Mouse (Mus musculus) CH12.LX (cell line): ENCODE measurements around the gene Stx8. TPM values are rescaled to one million over a fixed set of nuclear protein-coding genes. Genes with fewer than 3 reads are reported as not detected.

Experiments
- DNase-seq: peaks from one replicate; pipeline ENCODE4 v3.0.0-alpha.2; 2013; ENCODE audit errors: extremely low read depth
- H3K27ac ChIP-seq: 2 replicates; pipeline ENCODE4 v1.5.1; 2012; ENCODE audit warnings: low read depth, mild to moderate bottlenecking, control low read depth, moderate library complexity; ENCODE audit not compliant: insufficient read depth
- H3K27me3 ChIP-seq: replicated peaks from 2 replicates; pipeline ENCODE3; 2012; ENCODE audit warnings: inconsistent platforms
- H3K36me3 ChIP-seq, 2 experiments: replicated peaks in 1 of 2; 2 replicates each; pipeline versions ENCODE3 to v1.6.1; 2012; ENCODE audit warnings: inconsistent platforms in 1 of 2, low read length in 1 of 2, mild to moderate bottlenecking in 1 of 2, mixed read lengths in 1 of 2, moderate library complexity in 1 of 2; ENCODE audit not compliant: control insufficient read depth in 1 of 2, insufficient read depth in 1 of 2
- H3K4me1 ChIP-seq, 2 experiments: 2 replicates each; pipeline ENCODE4 v1.6.1; 2012; ENCODE audit warnings: inconsistent platforms in 1 of 2, moderate library complexity in 1 of 2; ENCODE audit not compliant: insufficient read depth in 2 of 2, control insufficient read depth in 1 of 2
- H3K4me2 ChIP-seq: 2 replicates; pipeline ENCODE4 v1.6.1; 2012; ENCODE audit warnings: low read depth, mild to moderate bottlenecking, control low read depth; ENCODE audit not compliant: poor library complexity, insufficient read depth, severe bottlenecking
- H3K4me3 ChIP-seq, 3 experiments: fragments of 150-350 bp in 1 of 3; sonication (generic) in 1 of 3; replicated peaks in 1 of 3; 2 replicates each; pipeline versions ENCODE3 to v1.5.1; 2011 to 2012; ENCODE audit warnings: low read depth in 2 of 3, low read length in 2 of 3, mild to moderate bottlenecking in 2 of 3, moderate library complexity in 2 of 3, control low read depth in 1 of 3, improper control_type of control experiment in 1 of 3, inconsistent platforms in 1 of 3, mixed read lengths in 1 of 3; ENCODE audit not compliant: poor library complexity in 1 of 3
- H3K79me2 ChIP-seq: replicated peaks from 2 replicates; pipeline ENCODE4 v1.6.1; 2012; ENCODE audit warnings: mild to moderate bottlenecking, moderate library complexity; ENCODE audit not compliant: control insufficient read depth, poor library complexity, insufficient read depth, severe bottlenecking; ENCODE audit errors: extremely low read depth
- H3K9ac ChIP-seq: 2 replicates; pipeline ENCODE4 v1.6.1; 2012; ENCODE audit warnings: low read depth, mild to moderate bottlenecking, control low read depth, moderate library complexity; ENCODE audit not compliant: insufficient read depth
- H3K9me3 ChIP-seq: replicated peaks from 2 replicates; pipeline ENCODE3; 2012; ENCODE audit warnings: low read length, inconsistent platforms, mixed read lengths
- BHLHE40 ChIP-seq: IDR thresholded peaks from 2 replicates; pipeline ENCODE4 v1.6.1; 2011; ENCODE audit warnings: mild to moderate bottlenecking, low read depth, low read length, improper control_type of control experiment
- CHD2 ChIP-seq: IDR thresholded peaks from 2 replicates; pipeline ENCODE4 v1.6.1; 2011; ENCODE audit warnings: low read length, improper control_type of control experiment
- E2F4 ChIP-seq: IDR thresholded peaks from 2 replicates; pipeline ENCODE4 v1.6.1; 2011; ENCODE audit warnings: low read depth, low read length, improper control_type of control experiment; ENCODE audit not compliant: insufficient replicate concordance
- ELF1 ChIP-seq: IDR thresholded peaks from 2 replicates; pipeline ENCODE4 v1.6.1; 2014; ENCODE audit warnings: low read depth, mild to moderate bottlenecking, inconsistent platforms, low read length, improper control_type of control experiment
- EP300 ChIP-seq: IDR thresholded peaks from 2 replicates; pipeline ENCODE4 v1.6.1; 2011; ENCODE audit warnings: low read length, improper control_type of control experiment
- ETS1 ChIP-seq: conservative IDR thresholded peaks from 2 replicates; pipeline ENCODE4 v1.6.1; 2012; ENCODE audit warnings: low read depth, mild to moderate bottlenecking, inconsistent platforms, low read length, improper control_type of control experiment, moderate library complexity
- KAT2A ChIP-seq: IDR thresholded peaks from 2 replicates; pipeline ENCODE4 v1.6.1; 2012; ENCODE audit warnings: low read length, improper control_type of control experiment, inconsistent platforms; ENCODE audit not compliant: insufficient replicate concordance
- MAFK ChIP-seq: IDR thresholded peaks from 2 replicates; pipeline ENCODE4 v1.6.1; 2011; ENCODE audit warnings: low read length, improper control_type of control experiment; ENCODE audit not compliant: insufficient replicate concordance
- MYC ChIP-seq: IDR thresholded peaks from 2 replicates; pipeline ENCODE4 v1.6.1; 2011; ENCODE audit warnings: low read depth, mild to moderate bottlenecking, improper control_type of control experiment, low read length
- NRF1 ChIP-seq: IDR thresholded peaks from 2 replicates; pipeline ENCODE4 v1.6.1; 2014; ENCODE audit warnings: low read depth, mild to moderate bottlenecking, inconsistent platforms, low read length, improper control_type of control experiment, moderate library complexity
- POLR2A ChIP-seq: IDR thresholded peaks from 2 replicates; pipeline ENCODE4 v1.6.1; 2011; ENCODE audit warnings: low read depth, mild to moderate bottlenecking, improper control_type of control experiment, low read length
- POLR2AphosphoS2 ChIP-seq: IDR thresholded peaks from 2 replicates; pipeline ENCODE4 v1.6.1; 2011; ENCODE audit warnings: low read depth, low read length, improper control_type of control experiment
- SIN3A ChIP-seq: IDR thresholded peaks from 2 replicates; pipeline ENCODE4 v1.6.1; 2012; ENCODE audit warnings: low read length, improper control_type of control experiment, inconsistent platforms
- SMC3 ChIP-seq: IDR thresholded peaks from 2 replicates; pipeline ENCODE4 v1.6.1; 2011; ENCODE audit warnings: low read depth, low read length, improper control_type of control experiment
- TBP ChIP-seq: conservative IDR thresholded peaks from 2 replicates; pipeline ENCODE4 v1.6.1; 2011; ENCODE audit warnings: low read depth, low read length, improper control_type of control experiment
- UBTF ChIP-seq: IDR thresholded peaks from 2 replicates; pipeline ENCODE4 v1.6.1; 2012; ENCODE audit warnings: low read depth, mild to moderate bottlenecking, inconsistent platforms, low read length, improper control_type of control experiment, moderate library complexity
- USF1 ChIP-seq: IDR thresholded peaks from 2 replicates; pipeline ENCODE4 v1.6.1; 2014; ENCODE audit warnings: low read depth, mild to moderate bottlenecking, inconsistent platforms, low read length, improper control_type of control experiment
- ZMIZ1 ChIP-seq: IDR thresholded peaks from 2 replicates; pipeline ENCODE4 v1.6.1; 2012; ENCODE audit warnings: low read depth, mild to moderate bottlenecking, inconsistent platforms, low read length, improper control_type of control experiment
- dilution Hi-C: fragments of 300-500 bp; cut with MboI; formaldehyde crosslinking; loops from 2 replicates; pipeline ENCODE4 v1.14.3; 2020; ENCODE audit warnings: low sequenced_read_pairs; ENCODE audit not compliant: extremely low pct_unique_long_range_greater_than_20kb, extremely low pct_ligation_motif_present
- in situ Hi-C: fragments of 300-500 bp; cut with MboI; formaldehyde crosslinking; loops from 3 replicates; pipeline ENCODE4 v1.14.3; 2019; ENCODE audit warnings: low sequenced_read_pairs, low pct_ligation_motif_present, low pct_unique_long_range_greater_than_20kb, mixed read lengths
- polyA plus RNA-seq: library from polyadenylated mRNA; unstranded; fragments of >175 nt; gene quantifications from 2 replicates; pipeline ENCODE4 v1.2.1, GENCODE M21; 2012; ENCODE audit warnings: low read depth; ENCODE audit not compliant: insufficient read length
- total RNA-seq, 2 experiments: library from RNA; depleted of rRNA; stranded (reverse); fragments of 300-350 nt in 1 of 2; fragments of >200 nt in 1 of 2; gene quantifications; 2 replicates each; pipeline ENCODE4 v1.2.3; 2012 to 2014

The Stx8 gene
- total and polyA plus RNA-seq, 3 experiments: 31.8 to 57.9 (median 35.2) TPM

DNA sequence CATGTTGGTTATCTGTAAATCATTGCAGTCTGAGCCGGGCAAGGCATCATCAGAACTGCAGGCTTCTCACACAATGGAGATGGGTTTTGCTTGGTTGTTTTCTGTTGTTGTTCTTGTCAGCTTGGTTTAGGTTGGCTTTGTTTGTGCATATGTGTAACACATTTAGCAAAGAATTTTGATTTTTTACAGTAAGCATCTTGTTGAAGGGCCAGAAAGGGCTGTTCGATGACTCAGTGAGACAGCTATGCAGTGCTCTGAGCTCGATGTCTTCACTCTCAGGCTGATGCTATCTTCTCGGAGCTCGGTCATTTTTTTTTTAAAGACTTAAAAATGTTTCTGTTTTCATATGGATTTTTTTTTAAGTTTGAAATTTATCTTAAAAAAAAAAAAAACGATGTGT is 117.6 kb downstream of the Stx8 start:
- peaks cover 9 to 28% of the 10 kb centered on the region in 2 experiments; a peak in 3 of 4 replicates for H3K4me1 ChIP-seq
- no peaks in the 10 kb centered on the region for H3K79me2 ChIP-seq
- H3K4me2 ChIP-seq: no peak overlapping the region
- DNase-seq: no peak
- dilution Hi-C loops (no loop called here), in situ Hi-C loops (no loop called here)
- H3K27ac ChIP-seq: no peak overlapping the region
- no peak for TF ChIP-seq E2F4
- TF ChIP-seq ELF1: no peak
- TF ChIP-seq TBP: no peak
- no peak for TF ChIP-seq UBTF
- TF ChIP-seq SMC3: no peak
- no peak for TF ChIP-seq KAT2A
- TF ChIP-seq POLR2AphosphoS2: no peak
- TF ChIP-seq MYC: no peak
- TF ChIP-seq NRF1: no peak
- no peak for TF ChIP-seq POLR2A
- no peak for TF ChIP-seq EP300
- no peak for TF ChIP-seq SIN3A
- H3K9ac ChIP-seq: no peak overlapping the region
- H3K4me3 ChIP-seq: no peak overlapping the region
- H3K27me3 ChIP-seq: no peaks in the 10 kb centered on the region
- H3K9me3 ChIP-seq: peaks cover 14% of the 10 kb centered on the region
- peaks cover 0 to 32% of the 10 kb centered on the region in 2 experiments for H3K36me3 ChIP-seq

DNA sequence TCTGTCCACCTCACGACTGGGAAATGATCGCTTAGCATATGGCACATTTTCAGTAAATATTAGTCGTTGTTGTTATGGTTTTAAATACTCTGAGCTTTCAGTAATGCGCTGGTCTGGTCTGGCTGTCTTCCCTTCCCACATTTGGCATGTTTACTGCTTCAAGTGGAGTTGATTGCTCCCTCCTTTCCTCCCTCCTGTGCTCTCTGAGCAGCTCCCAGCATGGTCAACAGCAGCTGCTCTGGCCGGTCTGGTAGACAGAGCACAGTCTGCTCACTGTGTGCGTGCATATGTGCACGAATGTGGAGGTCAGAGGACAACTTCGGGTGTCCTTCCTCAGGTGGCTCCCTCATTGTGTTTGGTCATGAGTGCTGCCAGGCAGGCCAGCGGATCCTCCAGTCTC is 120.2 kb downstream of the Stx8 start:
- H3K4me1 ChIP-seq: peaks cover 9 to 40% of the 10 kb centered on the region in 2 experiments; a peak in 3 of 4 replicates
- in situ Hi-C loops: no loop called here
- dilution Hi-C loops: no loop called here
- no peaks in the 10 kb centered on the region for H3K79me2 ChIP-seq
- H3K27me3 ChIP-seq: no peaks in the 10 kb centered on the region
- peaks cover 0 to 21% of the 10 kb centered on the region in 2 experiments for H3K36me3 ChIP-seq
- no peak overlapping the region for H3K27ac ChIP-seq
- H3K9ac ChIP-seq: no peak overlapping the region
- no peak overlapping the region for H3K4me2 ChIP-seq
- H3K9me3 ChIP-seq: peaks cover 5% of the 10 kb centered on the region
- no peak for TF ChIP-seq TBP
- TF ChIP-seq NRF1: no peak
- no peak for TF ChIP-seq ETS1
- TF ChIP-seq MAFK: no peak
- no peak for TF ChIP-seq EP300
- TF ChIP-seq POLR2A: no peak
- DNase-seq: no peak
- no peak overlapping the region for H3K4me3 ChIP-seq

DNA sequence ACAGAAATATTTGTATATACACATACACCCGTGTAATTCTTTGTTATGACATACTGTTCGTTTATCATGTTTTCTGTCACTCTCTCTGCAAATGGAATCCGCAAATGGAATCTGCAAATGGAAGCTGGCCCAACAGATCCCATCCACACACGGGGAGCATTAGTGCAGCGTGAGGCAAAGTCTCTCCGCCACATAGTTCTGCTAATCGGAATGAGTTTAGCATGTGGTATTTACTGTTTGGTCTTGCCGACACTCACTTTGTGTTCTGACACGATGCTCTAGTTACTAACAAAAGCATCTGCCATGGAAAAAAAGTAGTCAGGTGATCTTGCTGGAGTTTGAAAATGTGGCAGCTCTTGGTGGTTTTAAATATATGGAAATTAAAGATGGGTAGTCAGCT is 123.4 kb downstream of the Stx8 start:
- no peak overlapping the region for H3K27ac ChIP-seq
- H3K27me3 ChIP-seq: no peaks in the 10 kb centered on the region
- no peak for TF ChIP-seq BHLHE40
- no peak for TF ChIP-seq ETS1
- TF ChIP-seq ELF1: no peak
- TF ChIP-seq MAFK: no peak
- no peak for TF ChIP-seq USF1
- no peak for TF ChIP-seq POLR2A
- no peak for TF ChIP-seq POLR2AphosphoS2
- TF ChIP-seq MYC: no peak
- TF ChIP-seq ZMIZ1: no peak
- TF ChIP-seq CHD2: no peak
- no peak overlapping the region for H3K4me3 ChIP-seq
- peaks cover 10 to 47% of the 10 kb centered on the region in 2 experiments; a peak in 3 of 4 replicates for H3K4me1 ChIP-seq
- H3K36me3 ChIP-seq: peaks cover 0 to 16% of the 10 kb centered on the region in 2 experiments
- dilution Hi-C loops (no loop called here), in situ Hi-C loops (no loop called here)
- H3K79me2 ChIP-seq: no peaks in the 10 kb centered on the region
- no peak overlapping the region for H3K4me2 ChIP-seq
- no peak overlapping the region for H3K9ac ChIP-seq
- no peak for DNase-seq
- H3K9me3 ChIP-seq: no peaks in the 10 kb centered on the region
